Mouse (Mus musculus): Measurements from ENCODE around the gene Atp2c2.

- TF ChIP-seq USF1 (IDR thresholded peaks at IDR 0.05; ENCODE audit: low read depth) (no peak), CTCF (IDR thresholded peaks at IDR 0.05; ENCODE audit: control insufficient read depth, insufficient read depth, insufficient read length) (no peak), CEBPB (IDR thresholded peaks at IDR 0.05; ENCODE audit: low read depth) (no peak), MAX (IDR thresholded peaks at IDR 0.05) (no peak)
Observed at GRCm38 (mm10) chr8:119702965-119703364, 3.2 kb downstream of the Atp2c2 start.

All from C2C12 (cell line).